Mouse (Mus musculus) hematopoietic stem cell, adult 5-6 weeks (primary cell): ENCODE data around the gene Gdpd5. TPM values are rescaled to one million over a fixed set of nuclear protein-coding genes. Genes with fewer than 3 reads are reported as not detected.
A peak's percentile ranks its signal among the peaks of the same experiment; 100 is the strongest.
"Not testable (repeated sequence)": the region's sequence is repeated elsewhere in the genome, so short reads cannot be mapped to it uniquely, and the experiment has no call there.

Experiments used
- ATAC-seq, 2 experiments: fragments of 125-278 bp in 1 of 2; replicated peaks in 1 of 2; 2 replicates each; pipeline ENCODE4 v1.8.0; 2016 to 2017; ENCODE audit warnings: inconsistent platforms in 2 of 2, mild to moderate bottlenecking in 2 of 2, moderate number of reproducible peaks in 2 of 2, low read depth in 1 of 2, moderate TSS enrichment in 1 of 2; ENCODE audit not compliant: low FRiP score in 2 of 2, poor library complexity in 2 of 2, severe bottlenecking in 2 of 2, insufficient read depth in 1 of 2, low TSS enrichment in 1 of 2
- total RNA-seq: library from RNA; stranded (forward); fragments of 172-1452, 232-1000 nt; gene quantifications from 2 replicates; pipeline ENCODE4 v1.2.3, GENCODE M21; 2017

Gdpd5 gene
- total RNA-seq, 1 experiment from 2014 or later = 0.15 TPM

- ATAC-seq = no peak
These were observed 96.0 kb downstream of the Gdpd5 start for GRCm38 (mm10) chr7:99477235-99477634.

- no peak for ATAC-seq
These were observed 101.4 kb downstream of the Gdpd5 start for GRCm38 (mm10) chr7:99482637-99483036.

GRCm38 (mm10) chr7:99483271-99483923 lies 102.2 kb downstream of the Gdpd5 start, which contains the start of gene Rps3:
Gene Rps3 (minus strand): TSS chr7:99483738.
- peak; percentile 95 for ATAC-seq

GRCm38 (mm10) chr7:99483924-99484319 lies 102.7 kb downstream of the Gdpd5 start:
- ATAC-seq = no peak

- no peak for ATAC-seq
These were observed 103.5 kb downstream of the Gdpd5 start for GRCm38 (mm10) chr7:99484679-99485078.

- no peak for ATAC-seq
These were observed 108.5 kb downstream of the Gdpd5 start for GRCm38 (mm10) chr7:99489708-99490107.

- ATAC-seq = no peak
These were observed 117.9 kb downstream of the Gdpd5 start for GRCm38 (mm10) chr7:99499128-99499527.

- ATAC-seq = peak; percentile 78 to 84
These were observed 119.0 kb downstream of the Gdpd5 start for GRCm38 (mm10) chr7:99500201-99500600.

- ATAC-seq = no peak
These were observed 119.4 kb downstream of the Gdpd5 start for GRCm38 (mm10) chr7:99500655-99501054.

GRCm38 (mm10) chr7:99501148-99501547 lies 119.9 kb downstream of the Gdpd5 start:
- no peak for ATAC-seq

GRCm38 (mm10) chr7:99504556-99504955 lies 123.3 kb downstream of the Gdpd5 start:
- no peak for ATAC-seq

GRCm38 (mm10) chr7:99508187-99508586 lies 127.0 kb downstream of the Gdpd5 start:
- ATAC-seq = not testable (repeated sequence)

- ATAC-seq = no peak; a peak in 1 of 4 replicates
These were observed 128.9 kb downstream of the Gdpd5 start for GRCm38 (mm10) chr7:99510087-99510501.

Other genes with a start within 250 kb of the Gdpd5 start
- gene Uvrag, start 240.3 kb upstream of the Gdpd5 start, total RNA-seq = 34.4 and 39.3 TPM in 2 replicates
- gene Dgat2, start 198.7 kb upstream of the Gdpd5 start, total RNA-seq = 0.69 and 5.9 TPM in 2 replicates
- gene Mogat2, start 142.8 kb upstream of the Gdpd5 start, total RNA-seq = 0.84 and 3.6 TPM in 2 replicates
- 0.20 TPM in 1 of 2 replicates, not detected in the other for gene Map6, start 114.0 kb upstream of the Gdpd5 start, total RNA-seq
- 3.1 and 5.0 TPM in 2 replicates for gene Serpinh1, start 28.2 kb upstream of the Gdpd5 start, total RNA-seq
- 3.4 TPM in 1 of 2 replicates, not detected in the other for gene Klhl35, start 84.6 kb downstream of the Gdpd5 start, total RNA-seq
- gene Rps3, start 102.3 kb downstream of the Gdpd5 start, total RNA-seq = 2,540 and 2,778 TPM in 2 replicates
- gene Arrb1, start 154.1 kb downstream of the Gdpd5 start, total RNA-seq = 77.8 and 83.5 TPM in 2 replicates
- gene Tpbgl, start 245.7 kb downstream of the Gdpd5 start, total RNA-seq = not detected in 2 replicates